Mouse (Mus musculus): Measurements from ENCODE around the gene Tbxas1.

GRCm38 (mm10) chr6:38973441-38974161 lies 98.4 kb downstream of the Tbxas1 start:
- TF ChIP-seq CTCF (IDR thresholded peaks at IDR 0.05; ENCODE audit: low read depth) = no peak
- TF ChIP-seq EP300 (optimal IDR thresholded peaks at IDR 0.05) = no peak
